Mouse (Mus musculus) megakaryocyte-erythroid progenitor cell, adult 5-6 weeks (primary cell): ENCODE measurements around the gene Mcf2. TPM values are rescaled to one million over a fixed set of nuclear protein-coding genes. Genes with fewer than 3 reads are reported as not detected.

Experiments
- total RNA-seq, 2 experiments: library from RNA; stranded (forward) in 1 of 2; stranded (reverse) in 1 of 2; fragments of 200-1000, 215-1000 nt in 1 of 2; fragments of >200 nt in 1 of 2; fragmentation: Nextera tagmentation in 1 of 2; gene quantifications; 2 replicates each; pipeline ENCODE4 v1.2.3; 2014 to 2017

Mcf2 gene
- total RNA-seq, 2 experiments from 2014 or later, result not detected

Other genes starting within 250 kb of the Mcf2 start
- not detected in 2 replicates for gene F9, start 179.6 kb downstream of the Mcf2 start, total RNA-seq (2014; fragmentation: Nextera tagmentation)
- not detected in 2 replicates for gene F9, start 179.6 kb downstream of the Mcf2 start, total RNA-seq (2017)